Mouse (Mus musculus) small intestine, adult 2 months (tissue): ENCODE results near the gene Mbtps2. TPM values are rescaled to one million over a fixed set of nuclear protein-coding genes. Genes with fewer than 3 reads are reported as not detected.

Experiments
- H3K27ac ChIP-seq: fragments of 200-500 bp; 2 replicates; pipeline ENCODE4 v1.5.1; 2012; ENCODE audit warnings: low read depth, low read length, control low read depth, inconsistent platforms; ENCODE audit not compliant: insufficient read depth
- H3K27me3 ChIP-seq: fragments of 200-500 bp; 2 replicates; pipeline ENCODE4 v1.6.1; 2012; ENCODE audit warnings: mild to moderate bottlenecking, moderate library complexity, low read length, inconsistent platforms; ENCODE audit not compliant: control insufficient read depth, insufficient read depth
- H3K36me3 ChIP-seq: fragments of 200-500 bp; 2 replicates; pipeline ENCODE4 v1.6.1; 2012; ENCODE audit warnings: mild to moderate bottlenecking, low read length, control low read depth, inconsistent platforms; ENCODE audit not compliant: control insufficient read depth, insufficient read depth
- H3K4me1 ChIP-seq: fragments of 200-500 bp; 2 replicates; pipeline ENCODE4 v1.6.1; 2012; ENCODE audit warnings: low read length, inconsistent platforms, mixed read lengths; ENCODE audit not compliant: control insufficient read depth, insufficient read depth, insufficient read length
- H3K4me3 ChIP-seq: fragments of 200-500 bp; 2 replicates; pipeline ENCODE4 v1.5.1; 2012; ENCODE audit warnings: low read depth, mild to moderate bottlenecking, control low read depth, inconsistent platforms, low read length, moderate library complexity
- CTCF ChIP-seq: fragments of 200-500 bp; IDR thresholded peaks from 2 replicates; pipeline ENCODE4 v1.5.1; 2012; ENCODE audit warnings: low read depth, mild to moderate bottlenecking, control low read depth, inconsistent platforms, low read length, moderate library complexity, mixed read lengths; ENCODE audit not compliant: insufficient replicate concordance, insufficient read length; ENCODE audit errors: extremely low read depth
- POLR2A ChIP-seq: fragments of 200-500 bp; IDR thresholded peaks from 2 replicates; pipeline ENCODE4 v1.6.1; 2012; ENCODE audit warnings: low read depth, mild to moderate bottlenecking, control low read depth, inconsistent platforms, low read length, moderate library complexity
- WGBS: fragments of 180-500 bp; shearing (Covaris S2); methylation state at CpG from one replicate; pipeline ENCODE4 v1.1.7; 2018; 5-methylcytosine and 5-hydroxymethylcytosine counted together
- polyA plus RNA-seq: library from polyadenylated mRNA; depleted of rRNA; stranded (reverse); fragments of >200 nt; gene quantifications from 2 replicates; pipeline ENCODE4 v1.2.3, GENCODE M21; 2012; rRNA removed

Mbtps2 gene
- 1.7 and 3.8 TPM in 2 replicates for polyA plus RNA-seq

DNA sequence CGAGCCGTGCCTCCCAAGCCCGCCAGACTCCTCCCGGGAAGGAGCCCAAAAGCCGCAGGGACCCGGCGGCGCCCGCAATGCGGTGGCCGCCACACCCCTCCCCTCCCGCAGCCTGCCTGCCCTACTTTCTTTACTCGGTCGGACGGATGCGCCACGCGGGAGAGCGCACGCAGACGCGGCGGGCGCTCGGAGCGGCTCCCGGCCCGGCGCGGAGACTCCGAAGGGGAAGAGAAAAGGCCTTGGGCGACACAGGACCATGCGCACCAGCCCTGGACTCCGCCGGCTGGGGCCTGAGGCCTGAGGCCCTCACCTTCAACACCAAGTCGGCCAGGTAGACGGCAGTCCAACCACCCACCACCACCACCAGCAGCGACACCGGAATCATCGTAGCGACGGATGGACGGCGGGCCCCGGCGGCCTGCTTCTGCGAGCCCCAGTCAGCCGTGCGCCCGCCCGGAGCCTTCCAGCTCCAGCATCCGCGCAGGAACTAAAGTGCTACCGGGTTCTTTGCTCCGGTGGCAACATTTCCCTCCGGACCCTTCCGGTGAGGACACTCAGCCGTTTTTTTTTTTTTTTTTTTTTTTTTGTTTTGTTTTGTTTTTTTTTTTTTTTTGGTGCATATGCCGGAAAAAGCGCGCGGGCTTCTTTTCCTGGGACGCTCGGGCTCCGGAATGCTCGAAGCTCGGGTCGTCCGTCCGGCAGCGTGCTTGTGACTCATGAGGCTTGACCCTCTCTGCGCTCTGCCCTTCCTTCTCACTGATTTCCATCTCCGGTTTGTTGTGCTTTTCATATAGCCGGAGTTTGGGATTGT is at the start of gene Mbtps2:
TSS of gene Mbtps2 (minus strand) at position 530 of the 811 bp plus-strand sequence.
- Histone ChIP-seq H3K27me3 (no peaks in the 10 kb centered on the region), H3K36me3 (no peaks in the 10 kb centered on the region), H3K4me3 (peak within 1 kb of the TSS; percentile 100), H3K27ac (peak within 1 kb of the TSS; percentile 93), H3K4me1 (no peaks in the 10 kb centered on the region)
- TF ChIP-seq POLR2A (peak; percentile 17; the same call in 1 of the 2 replicates), CTCF (no peak)
- 10% methylated on average over 73 of the region's 74 CpGs for WGBS

DNA sequence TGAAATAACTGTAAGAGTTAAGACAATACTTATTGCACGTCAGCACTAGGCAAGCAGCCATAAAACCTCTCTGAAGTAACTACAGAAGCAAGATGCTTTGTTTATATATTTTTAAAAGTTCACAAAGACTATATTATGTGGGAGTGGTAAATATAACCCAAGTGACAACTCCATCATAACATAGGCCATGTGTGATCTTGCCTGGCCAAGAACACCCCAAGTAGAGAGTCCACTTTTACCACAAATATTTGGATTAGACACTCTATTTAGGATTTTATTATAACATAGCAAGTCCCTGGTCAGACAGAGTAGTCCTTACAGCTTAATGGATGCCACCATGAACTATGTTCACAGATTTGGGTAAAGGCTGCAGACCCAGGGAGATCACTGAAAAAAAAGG is 47.9 kb upstream of the Mbtps2 start:
- Histone ChIP-seq H3K27ac (no peak overlapping the region), H3K4me1 (no peaks in the 10 kb centered on the region), H3K4me3 (no peak overlapping the region), H3K27me3 (no peaks in the 10 kb centered on the region), H3K36me3 (no peaks in the 10 kb centered on the region)
- 39% methylated on average over 1 of the region's 1 CpGs for WGBS
- no peak for TF ChIP-seq CTCF
- TF ChIP-seq POLR2A: no peak

DNA sequence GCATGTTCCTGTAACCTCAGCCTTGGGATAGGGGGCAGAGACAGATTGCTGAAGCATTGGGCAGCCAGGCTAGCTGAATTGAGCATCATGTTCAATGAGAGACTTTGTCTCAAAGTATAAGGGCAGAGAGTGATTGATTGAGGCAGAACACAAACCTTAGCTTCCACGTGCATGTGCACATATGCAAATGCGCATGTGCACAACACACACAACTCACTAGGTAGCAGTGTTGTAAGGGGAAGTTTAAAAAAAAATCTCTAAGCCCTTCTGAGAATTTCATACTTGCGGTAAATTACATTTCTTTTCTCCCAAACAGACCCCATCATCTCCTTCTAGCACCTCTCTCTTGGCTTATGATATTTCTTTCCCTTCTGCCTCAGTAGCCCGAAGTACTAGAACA is 46.2 kb upstream of the Mbtps2 start:
- Histone ChIP-seq H3K36me3 (no peaks in the 10 kb centered on the region), H3K27me3 (no peaks in the 10 kb centered on the region), H3K27ac (no peak overlapping the region), H3K4me3 (no peak overlapping the region), H3K4me1 (no peaks in the 10 kb centered on the region)
- WGBS: 63% methylated on average over 4 of the region's 4 CpGs
- TF ChIP-seq CTCF (no peak), POLR2A (no peak)

DNA sequence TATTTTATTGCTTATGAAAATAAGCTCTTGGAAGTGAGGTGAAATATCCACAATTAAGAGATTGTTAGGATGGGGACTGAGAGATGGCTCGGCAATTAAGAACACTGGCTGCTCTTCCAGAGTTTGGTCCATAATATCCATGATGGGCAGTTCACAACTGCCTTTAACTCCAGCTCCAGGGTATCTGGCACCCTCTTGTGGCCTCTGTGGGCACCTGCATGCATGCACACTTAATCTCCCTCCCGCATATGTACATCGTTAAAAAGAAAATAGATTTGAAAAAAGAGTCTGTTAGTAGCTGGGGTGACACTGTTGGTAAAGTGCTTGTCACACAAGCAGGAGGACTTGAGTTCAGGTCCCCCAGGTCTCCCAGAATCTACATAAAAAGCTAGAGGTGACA is 45.8 kb upstream of the Mbtps2 start:
- Histone ChIP-seq H3K4me3 (no peak overlapping the region), H3K36me3 (no peaks in the 10 kb centered on the region), H3K4me1 (no peaks in the 10 kb centered on the region), H3K27ac (no peak overlapping the region), H3K27me3 (no peaks in the 10 kb centered on the region)
- 14% methylated on average over 3 of the region's 3 CpGs for WGBS
- TF ChIP-seq CTCF (peak; percentile 75; the same call in 1 of the 2 replicates), POLR2A (no peak)

DNA sequence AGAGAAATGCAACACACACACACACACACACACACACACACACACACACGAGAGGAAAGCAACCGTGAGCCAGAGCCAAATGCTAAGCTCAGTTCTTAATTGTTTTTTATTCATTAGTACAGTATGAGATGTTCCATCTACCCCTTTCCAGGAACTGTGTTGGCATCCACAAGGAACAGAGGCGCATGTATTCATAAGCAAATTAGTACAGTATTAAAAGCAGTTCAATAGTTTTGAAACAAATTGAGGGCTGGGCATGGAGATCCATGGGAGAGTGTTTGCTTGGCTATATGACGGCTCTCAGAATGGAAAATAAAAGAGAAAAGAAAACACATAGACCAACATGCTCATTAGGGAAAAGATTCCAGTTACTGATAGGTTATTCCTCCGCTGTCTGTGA is 44.3 kb upstream of the Mbtps2 start:
- Histone ChIP-seq H3K4me3 (no peak overlapping the region), H3K27ac (no peak overlapping the region), H3K36me3 (no peaks in the 10 kb centered on the region), H3K27me3 (no peaks in the 10 kb centered on the region), H3K4me1 (no peaks in the 10 kb centered on the region)
- TF ChIP-seq CTCF: no peak
- no peak for TF ChIP-seq POLR2A
- 84% methylated on average over 5 of the region's 5 CpGs for WGBS

DNA sequence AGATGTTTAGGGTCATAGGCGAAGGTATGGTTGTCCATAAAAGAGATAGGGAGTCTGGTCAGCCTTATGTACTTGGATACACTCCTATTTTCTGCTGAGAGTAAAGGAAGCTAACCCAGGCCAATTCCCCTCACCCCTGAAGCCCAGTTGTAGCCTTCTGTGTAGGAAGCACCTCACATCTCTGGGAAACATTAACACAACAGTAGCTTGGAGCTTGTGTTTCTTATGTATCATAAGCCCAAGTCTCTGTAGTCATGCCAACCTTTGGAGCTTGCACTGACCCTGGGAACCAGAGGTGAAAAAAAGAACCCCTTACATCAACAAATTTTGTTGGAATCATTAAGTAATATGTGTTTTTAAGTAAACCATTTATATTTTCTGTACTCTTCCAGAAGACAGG is 38.7 kb upstream of the Mbtps2 start:
- Histone ChIP-seq H3K27ac (no peak overlapping the region), H3K27me3 (no peaks in the 10 kb centered on the region), H3K4me3 (no peak overlapping the region), H3K36me3 (no peaks in the 10 kb centered on the region), H3K4me1 (no peaks in the 10 kb centered on the region)
- WGBS: 50% methylated on average over 1 of the region's 1 CpGs
- no peak for TF ChIP-seq POLR2A
- no peak for TF ChIP-seq CTCF

DNA sequence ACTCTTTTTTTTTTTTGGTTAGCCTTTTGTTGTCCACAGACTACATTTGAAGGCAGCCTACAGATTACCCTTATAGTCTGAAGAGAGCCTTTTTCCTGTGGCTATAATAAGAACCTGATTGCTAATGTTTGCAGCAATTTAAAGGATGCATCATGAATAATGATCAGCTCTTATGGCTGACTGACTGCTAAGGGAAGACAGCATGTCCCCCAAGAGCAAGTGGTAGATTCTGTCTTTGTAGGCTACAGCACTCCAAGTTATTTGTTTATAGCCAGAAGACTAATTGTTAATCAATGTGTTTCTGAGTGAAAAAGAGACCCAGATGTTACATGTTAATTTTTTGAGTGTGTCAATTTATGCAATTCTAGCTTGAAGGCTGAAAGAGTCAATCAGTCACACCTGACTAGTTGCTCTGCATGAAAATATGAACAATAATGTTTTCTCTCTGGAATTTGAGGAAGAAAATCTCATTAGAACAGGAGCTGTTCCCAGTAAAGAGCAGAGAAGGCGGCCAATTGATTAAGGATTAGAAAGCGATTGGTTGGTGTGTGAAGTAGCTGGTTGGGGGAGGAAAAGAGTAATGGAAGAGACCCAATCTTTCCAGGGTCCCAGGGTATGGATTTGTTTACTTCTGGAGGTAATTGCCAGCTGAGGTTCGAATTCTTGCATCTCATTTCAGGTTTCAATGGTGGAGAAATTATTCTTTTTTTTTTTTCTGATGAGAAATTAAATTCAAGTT is 35.3 kb upstream of the Mbtps2 start:
- H3K4me1 ChIP-seq: no peaks in the 10 kb centered on the region
- H3K27ac ChIP-seq: no peak overlapping the region
- H3K27me3 ChIP-seq: no peaks in the 10 kb centered on the region
- WGBS: 71% methylated on average over 3 of the region's 3 CpGs
- no peak for TF ChIP-seq POLR2A
- no peak for TF ChIP-seq CTCF
- H3K4me3 ChIP-seq: no peak overlapping the region
- no peaks in the 10 kb centered on the region for H3K36me3 ChIP-seq
